Mouse (Mus musculus) bone marrow macrophage, adult 2 months (primary cell): ENCODE measurements around the gene Txk.

Source experiments
- CTCF ChIP-seq: IDR thresholded peaks from 2 replicates; pipeline ENCODE4 v1.5.1; 2012; ENCODE audit warnings: low read depth, mild to moderate bottlenecking, low read length, moderate library complexity
- POLR2A ChIP-seq: IDR thresholded peaks from 2 replicates; pipeline ENCODE4 v1.6.1; 2012; ENCODE audit warnings: mild to moderate bottlenecking, low read depth, low read length, borderline replicate concordance

DNA sequence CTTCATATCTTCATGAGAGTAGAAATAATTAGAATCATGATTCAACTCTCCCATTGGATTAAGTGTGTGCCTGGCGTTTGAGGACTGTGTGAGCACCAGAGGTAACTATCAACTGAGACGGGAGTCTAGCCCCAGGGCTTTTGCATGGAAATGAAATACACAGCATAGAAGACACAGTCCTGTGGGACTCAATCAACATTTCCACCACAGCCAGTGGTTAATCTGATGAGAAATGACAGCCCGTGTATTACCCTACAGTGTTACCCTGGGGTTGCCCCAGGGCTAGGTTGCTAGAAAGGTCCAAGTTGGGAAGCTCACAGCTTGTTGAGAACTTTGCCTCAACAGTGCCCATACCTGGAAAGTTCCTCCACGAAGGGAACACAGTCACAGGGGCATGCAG is 46.0 kb upstream of the Txk start:
- no peak for TF ChIP-seq POLR2A
- no peak for TF ChIP-seq CTCF
